Mouse (Mus musculus) embryonic fibroblast, embryonic 13.5 days (primary cell): ENCODE results near the gene AI854703.

Experiments used
- CTCF ChIP-seq: IDR thresholded peaks from 2 replicates; pipeline ENCODE4 v1.5.1; 2011; ENCODE audit warnings: mild to moderate bottlenecking, control low read depth, low read length, moderate library complexity, borderline replicate concordance; ENCODE audit not compliant: insufficient read depth
- POLR2A ChIP-seq: IDR thresholded peaks from 2 replicates; pipeline ENCODE4 v1.6.1; 2011; ENCODE audit warnings: low read depth, mild to moderate bottlenecking, control low read depth, low read length, moderate library complexity

- peak; percentile 42 for TF ChIP-seq POLR2A
- TF ChIP-seq CTCF: no peak
These were observed 33.2 kb upstream of the AI854703 start, which contains the start of the genes Repin1 and Gm44965 for GRCm38 (mm10) chr6:48593158-48594042.
